Mouse (Mus musculus): ENCODE data around the gene Mxra7.
"Not testable (repeated sequence)": the region's sequence is repeated elsewhere in the genome, so short reads cannot be mapped to it uniquely, and the experiment has no call there.

Mxra7 gene

DNA sequence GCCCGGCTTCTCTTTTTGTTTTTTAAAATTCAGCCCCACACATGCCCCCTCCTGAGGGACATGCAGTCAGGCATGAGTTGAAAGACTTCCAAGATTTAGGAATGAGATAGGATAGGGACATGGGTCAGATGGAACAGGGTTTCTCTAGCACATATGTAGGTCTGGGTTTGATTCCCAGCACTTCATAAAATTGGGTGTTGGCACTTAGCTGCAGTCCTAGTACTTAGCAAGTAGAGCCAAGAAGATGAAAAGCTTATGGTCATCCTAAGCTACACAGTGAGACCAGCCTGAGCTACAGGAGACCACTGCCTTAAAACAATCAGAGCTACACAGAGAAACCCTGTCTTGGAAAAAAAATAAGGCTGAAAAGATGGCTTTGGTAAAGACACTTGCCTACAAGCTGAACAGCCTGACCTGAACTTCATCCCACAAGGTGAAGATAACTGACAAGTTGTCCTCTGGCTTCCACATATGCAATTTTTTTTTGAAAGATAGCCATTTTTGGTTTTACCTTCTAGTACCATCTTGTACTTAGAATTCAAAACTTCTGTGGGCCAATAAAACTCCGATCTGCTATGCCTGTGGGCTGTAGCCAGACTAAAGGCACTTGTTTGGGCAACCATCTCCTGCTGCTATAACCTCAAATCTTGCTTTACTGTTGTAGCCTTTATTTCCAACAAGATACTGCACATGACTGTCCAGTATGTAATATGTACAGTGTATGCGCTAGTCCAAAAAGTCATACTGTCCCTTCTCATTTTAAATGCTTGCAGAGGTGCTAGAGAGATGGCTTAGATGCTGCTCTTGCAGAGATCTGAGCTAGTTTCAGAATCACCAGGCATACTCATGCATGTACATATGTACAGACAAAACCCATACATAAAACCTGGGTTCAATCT, 19.6 kb upstream of the Mxra7 start:
- DNase-seq (ENCODE audit: low read depth, low spot score): no peak

DNA sequence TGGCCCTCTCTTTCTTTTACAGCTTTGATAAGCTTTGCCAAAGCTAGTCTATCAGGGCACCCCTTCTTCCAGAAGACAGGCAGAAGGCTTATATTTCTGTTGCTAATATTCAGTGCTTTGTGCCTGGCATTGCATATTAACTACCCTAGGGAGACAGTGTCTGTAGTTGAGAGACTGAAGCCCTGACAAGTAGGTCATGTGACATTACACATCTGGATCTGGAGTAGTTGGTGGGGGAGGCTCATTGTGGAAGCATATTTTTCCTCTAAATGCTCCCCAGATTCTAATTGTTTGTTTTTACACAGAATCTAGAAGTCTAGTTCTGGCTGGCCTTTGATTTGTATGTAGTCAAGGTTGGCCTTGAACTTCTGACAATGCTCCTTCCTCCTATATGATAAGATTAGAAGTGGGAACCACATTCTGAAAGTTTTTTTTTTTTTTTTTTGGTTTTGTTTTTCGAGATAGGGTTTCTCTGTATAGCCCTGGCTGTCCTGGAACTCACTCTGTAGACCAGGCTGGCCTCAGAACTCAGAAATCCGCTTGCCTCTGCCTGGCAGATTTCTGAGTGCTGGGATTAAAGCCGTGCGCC, 18.8 kb upstream of the Mxra7 start:
- DNase-seq (ENCODE audit: low read depth, low spot score): no peak

DNA sequence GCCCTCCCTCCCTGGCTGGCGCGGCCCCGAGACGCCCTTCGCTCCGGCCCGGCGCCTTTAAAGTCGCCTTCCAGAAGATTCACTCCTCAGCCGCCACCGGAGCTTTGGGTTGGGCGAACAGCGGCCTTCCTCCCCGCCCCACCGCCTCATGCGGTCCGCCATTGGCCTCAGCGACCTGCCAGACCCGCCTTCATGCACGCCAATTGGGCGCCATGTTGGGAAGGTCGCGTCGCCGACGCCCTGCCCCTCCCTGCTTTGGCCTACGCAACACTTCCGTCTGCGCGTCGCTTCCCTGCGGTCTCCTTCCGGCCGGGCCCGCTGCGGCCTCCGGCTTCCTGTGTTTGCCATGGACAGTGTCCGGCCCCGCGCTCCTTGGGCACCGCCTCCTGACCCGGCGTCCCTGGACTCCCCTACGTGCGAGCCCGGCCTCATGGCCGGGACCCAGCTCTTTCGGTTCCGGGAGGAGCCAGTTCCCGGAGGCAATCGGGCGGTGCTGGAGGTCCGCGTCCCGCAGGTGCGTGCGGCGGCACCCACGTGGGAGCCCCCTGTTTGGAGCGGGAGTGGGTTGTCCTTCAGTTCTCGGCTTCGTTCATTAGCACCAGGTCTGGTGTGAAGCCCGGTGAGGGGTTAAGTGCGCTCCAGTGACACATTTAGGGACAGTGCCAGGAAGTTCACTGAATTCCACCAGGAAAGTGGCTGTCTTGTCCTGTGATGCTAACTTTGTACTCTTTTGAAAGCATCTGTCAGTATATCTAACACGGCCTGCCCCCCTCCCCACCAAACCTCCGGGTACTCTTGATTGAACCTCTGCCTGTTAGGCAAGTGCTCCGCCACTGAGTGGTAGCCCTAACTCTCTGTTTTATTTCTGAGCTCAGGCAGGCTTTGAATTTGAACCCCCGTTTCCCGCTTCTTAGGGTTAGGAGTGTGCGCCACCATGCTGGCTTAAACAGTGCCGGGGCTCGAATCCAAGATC, 15.7 kb upstream of the Mxra7 start, which contains the start of the genes Mettl23 and Jmjd6:
Gene Mettl23 (plus strand): TSS at position 18 of the 973 bp plus-strand sequence.
Gene Jmjd6 (minus strand): TSS at position 189 of the 973 bp plus-strand sequence.
- DNase-seq (ENCODE audit: low read depth, low spot score): peak; percentile 98

DNA sequence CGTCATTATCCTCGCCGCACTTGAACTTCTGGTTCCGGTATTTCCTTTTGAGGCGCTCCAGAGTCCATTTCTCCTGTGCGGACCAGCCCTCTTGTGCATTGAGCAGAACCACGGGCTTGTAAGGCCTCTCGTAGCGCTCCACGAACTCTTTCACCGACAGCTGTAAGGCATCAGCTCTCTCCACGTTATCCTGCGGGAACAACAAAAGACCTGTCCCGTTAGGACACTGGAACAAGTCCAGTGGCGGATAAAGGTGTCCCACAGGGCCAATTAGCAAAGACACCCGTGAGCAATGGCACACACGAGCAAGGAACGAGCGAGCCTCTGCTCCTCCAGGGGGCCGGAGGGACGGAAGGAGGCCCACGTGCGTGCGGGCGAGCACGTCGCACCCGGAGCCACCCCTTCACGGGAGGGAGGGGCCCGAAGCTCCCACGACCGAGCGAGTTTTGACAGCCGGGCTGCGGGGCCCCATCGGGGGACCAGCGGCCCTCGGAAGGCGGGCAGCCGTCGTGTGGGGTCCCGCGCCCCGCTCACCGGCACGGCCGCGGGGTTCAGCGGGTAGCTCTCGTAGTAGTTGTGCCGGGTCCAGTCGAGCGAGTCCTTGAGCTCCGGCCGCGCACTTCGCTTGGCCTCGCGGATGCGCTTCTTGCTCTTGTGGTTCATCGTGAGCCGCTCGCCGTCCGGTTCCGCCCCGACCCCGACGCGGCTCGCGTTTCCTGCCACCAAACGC, 14.8 kb upstream of the Mxra7 start:
- no peak for DNase-seq (ENCODE audit: low read depth, low spot score)

DNA sequence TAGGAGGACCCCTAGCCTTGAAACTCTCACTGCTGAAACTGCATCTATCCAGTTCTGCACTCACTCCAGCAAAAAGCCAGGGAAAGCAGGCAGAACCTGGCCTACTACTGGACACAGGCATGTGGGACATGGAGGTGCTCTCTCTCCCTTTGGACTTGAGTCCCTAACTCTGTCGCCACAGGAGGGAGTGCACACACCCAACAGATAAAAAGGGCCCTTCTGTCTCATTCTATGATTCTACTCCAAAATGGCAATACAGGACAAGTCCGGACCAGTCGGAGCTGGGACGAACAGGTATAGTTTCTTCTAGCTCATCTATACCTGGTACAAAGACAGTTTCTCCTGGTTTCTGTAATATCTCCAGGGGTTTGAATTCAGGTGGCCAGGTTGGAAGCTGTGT, 12.9 kb upstream of the Mxra7 start:
- DNase-seq (ENCODE audit: low read depth, low spot score): no peak

DNA sequence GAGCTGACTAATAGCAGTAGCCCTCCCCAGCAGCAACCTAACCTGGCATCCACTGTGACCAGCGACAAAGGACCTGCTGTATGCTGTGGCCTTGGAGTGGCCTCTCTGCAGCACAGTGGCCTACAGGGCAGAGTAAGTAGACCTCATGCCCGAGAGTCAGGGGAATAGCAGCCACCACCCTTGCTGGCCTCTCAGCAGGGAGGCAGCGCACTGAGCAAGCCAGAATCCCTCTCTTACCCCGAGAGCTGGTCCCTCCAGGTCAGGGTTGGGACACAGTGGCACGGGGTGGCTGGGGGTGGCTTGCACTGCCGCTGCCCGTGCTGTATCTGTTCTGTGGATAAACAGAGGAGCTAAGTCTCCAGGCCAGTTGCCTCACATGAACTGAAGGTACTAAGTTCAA, 11.8 kb upstream of the Mxra7 start:
- DNase-seq (ENCODE audit: low read depth, low spot score): no peak

DNA sequence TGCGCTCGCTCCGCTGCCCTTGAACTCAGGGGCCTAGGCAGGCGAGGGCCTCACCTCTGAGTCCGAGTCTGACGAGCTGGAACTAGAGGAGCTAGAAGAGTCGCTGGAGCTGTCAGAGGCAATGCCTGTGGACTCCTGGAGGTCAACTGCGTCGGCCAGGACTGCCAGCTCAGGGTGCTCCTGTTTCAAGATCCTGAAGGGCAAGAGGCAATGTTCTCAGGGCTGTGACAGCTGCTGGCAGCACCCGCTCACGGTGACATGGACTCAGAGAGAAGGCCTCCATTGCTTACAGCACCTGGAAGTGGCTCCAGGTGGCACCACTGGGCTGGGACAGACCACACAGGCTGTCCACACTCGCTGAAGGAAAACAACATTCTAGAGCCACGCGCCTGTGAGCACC, 11.1 kb upstream of the Mxra7 start:
- no peak for DNase-seq (ENCODE audit: low read depth, low spot score)

DNA sequence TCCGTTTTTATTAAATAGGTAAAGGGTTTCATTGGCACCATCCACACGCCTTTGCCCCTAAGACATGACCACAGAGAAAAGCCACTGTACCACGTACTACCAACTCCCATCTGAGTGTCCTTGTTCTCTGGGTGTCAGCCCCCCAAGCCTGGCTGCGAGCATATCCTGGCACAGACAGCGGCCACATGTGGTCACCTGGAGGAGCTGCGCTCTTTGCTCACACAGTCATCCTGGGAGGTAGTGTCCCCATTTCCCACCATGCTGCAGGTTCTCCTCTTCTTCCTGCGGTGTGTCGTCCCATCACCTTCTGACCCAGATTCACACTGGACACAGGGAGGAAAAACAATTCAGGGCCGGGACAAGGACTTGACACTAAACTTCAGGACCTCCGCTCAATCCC, 9.6 kb upstream of the Mxra7 start:
- DNase-seq (ENCODE audit: low read depth, low spot score): no peak

DNA sequence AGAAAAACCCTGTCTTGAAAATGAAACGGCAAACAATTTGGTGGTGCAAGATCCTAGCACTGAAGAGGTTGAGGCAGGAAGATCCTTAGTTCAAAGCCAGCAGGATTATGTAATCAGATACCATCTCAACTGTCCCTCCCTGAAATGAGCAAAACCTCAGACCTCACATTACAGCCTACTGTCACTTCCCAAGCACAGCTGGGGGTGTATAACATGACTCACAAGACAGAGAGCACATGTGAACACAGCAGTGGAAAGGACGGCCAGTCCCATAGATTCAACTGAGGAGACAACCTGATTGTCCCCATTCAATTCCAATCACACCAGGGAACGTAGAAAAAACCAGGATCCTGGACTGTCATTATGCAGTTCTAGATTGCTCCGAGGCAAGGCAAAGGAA, 8.4 kb upstream of the Mxra7 start:
- DNase-seq (ENCODE audit: low read depth, low spot score): no peak

DNA sequence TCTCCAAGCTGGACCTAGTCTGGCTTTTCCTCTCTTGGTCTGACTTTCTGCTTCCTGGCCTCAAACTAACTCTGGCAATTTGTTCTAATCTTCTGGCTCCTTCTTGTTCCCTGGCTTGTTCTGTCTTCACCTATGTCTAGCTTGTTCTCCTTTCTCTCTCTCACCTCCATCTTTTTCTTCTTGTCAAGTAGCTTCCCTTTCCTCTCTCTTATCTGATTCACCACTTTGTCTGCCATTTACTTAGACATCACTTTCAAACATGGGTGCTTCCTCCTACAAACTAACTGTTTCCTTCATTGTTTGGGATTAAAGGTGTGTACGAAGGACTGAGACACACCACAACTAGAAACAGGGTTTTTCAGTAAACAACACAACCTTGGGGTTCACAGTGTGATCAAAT, 7.1 kb upstream of the Mxra7 start:
- no peak for DNase-seq (ENCODE audit: low read depth, low spot score)

DNA sequence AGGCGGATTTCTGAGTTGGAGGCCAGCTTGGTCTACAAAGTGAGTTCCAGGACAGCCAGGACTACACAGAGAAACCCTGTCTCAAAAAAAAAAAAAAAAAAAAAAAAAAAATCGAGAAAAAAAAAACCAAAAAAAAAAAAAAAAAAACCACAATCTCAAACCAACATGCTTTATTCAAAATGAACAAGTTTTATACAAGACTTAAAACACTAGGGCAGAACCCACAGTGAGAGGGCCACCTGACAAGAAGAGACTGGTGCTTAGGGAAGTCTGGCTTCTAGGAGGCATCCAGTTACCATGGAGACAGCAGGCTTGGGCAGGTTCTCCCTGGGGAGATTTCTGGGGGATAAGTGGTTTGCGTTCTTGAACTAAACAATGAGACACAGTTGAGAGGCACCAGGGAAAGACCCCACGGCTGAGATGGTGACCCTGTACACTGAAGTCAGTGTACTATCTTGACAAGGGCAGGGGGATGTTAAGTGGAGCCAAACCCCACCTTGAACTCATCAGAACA, 4.4 kb upstream of the Mxra7 start:
- no peak for DNase-seq (ENCODE audit: low read depth, low spot score)

DNA sequence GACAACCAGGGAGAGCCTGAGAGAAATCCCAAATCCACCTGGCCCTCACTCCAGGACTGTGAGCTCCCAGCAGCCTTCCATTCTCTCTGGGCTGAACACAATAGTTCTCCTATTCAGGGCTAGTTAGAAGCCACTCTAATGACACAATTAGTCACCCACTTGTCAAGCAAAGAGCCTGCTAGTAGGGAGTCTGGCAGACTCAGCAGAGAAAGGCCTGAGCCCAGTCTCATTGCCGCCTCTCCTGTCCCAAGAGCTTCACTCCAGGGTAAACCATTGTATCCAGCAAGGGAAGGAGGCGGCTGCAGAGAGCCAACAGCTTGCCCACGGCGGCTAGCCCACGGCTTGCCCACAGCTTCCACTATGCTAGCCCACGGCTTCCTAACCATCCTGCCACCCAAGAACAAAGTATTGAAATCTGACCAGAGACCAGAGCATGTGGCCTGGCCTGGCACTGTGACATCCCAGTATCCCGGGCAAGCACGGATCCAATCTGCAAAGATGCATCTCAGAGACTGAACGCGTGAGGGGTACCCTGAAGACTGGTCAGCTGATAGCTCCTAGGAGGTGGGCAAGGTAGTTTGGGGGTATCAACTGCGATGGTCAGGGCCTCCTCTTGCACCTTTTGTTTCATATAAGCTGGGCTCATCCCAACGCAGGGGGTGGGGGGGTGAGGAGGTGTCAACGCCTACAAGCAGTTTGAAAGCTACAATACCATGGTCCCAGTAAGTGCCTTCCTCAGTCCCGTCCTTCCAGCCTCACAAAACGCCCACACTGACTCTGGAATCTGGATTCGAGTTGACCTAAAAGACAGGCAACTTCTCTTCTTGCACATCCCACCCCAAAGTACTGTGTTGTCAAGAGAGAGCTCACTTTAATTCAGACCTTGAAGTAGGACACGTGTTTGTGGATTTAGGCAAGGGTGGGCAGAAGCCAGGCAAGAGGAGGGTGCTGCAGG, 1.0 kb downstream of the Mxra7 start:
- no peak for DNase-seq (ENCODE audit: low read depth, low spot score)

DNA sequence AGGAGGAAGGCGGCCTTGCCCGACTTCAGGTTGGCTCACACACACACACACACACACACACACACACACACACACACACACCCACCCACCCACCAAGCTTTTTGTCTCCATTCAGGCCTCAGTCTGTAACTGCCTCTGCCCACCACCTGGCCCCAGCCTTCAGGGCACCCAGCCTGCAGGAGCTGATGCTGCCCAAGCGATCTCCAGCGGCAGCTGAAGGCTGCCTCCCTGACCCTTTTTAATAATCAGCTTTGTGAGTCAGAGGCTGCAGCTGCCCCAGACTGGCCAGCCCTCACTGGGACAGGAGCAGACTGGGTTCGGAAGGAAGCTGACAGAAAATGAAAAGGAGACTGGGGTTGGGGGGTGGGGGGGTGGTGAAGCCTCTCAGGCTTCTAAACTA, 2.6 kb downstream of the Mxra7 start:
- DNase-seq (ENCODE audit: low read depth, low spot score): no peak

DNA sequence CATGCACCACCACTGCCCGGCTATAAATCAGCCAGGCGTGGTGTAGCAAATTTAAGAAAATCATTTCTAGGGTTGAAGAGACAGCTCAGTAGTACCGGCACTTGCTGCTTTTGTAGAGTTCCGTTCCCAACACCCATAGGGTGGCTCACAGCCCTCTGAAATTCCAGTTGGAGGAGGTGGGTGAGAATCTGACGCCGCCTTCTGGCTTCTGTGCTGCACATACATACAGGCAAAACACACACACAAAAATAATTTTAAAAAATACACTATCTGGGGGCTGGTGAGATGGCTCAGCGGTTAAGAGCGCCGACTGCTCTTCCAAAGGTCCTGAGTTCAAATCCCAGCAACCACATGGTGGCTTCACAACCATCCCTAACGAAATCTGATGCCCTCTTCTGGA, 4.0 kb downstream of the Mxra7 start:
- not testable (repeated sequence) for DNase-seq (ENCODE audit: low read depth, low spot score)

DNA sequence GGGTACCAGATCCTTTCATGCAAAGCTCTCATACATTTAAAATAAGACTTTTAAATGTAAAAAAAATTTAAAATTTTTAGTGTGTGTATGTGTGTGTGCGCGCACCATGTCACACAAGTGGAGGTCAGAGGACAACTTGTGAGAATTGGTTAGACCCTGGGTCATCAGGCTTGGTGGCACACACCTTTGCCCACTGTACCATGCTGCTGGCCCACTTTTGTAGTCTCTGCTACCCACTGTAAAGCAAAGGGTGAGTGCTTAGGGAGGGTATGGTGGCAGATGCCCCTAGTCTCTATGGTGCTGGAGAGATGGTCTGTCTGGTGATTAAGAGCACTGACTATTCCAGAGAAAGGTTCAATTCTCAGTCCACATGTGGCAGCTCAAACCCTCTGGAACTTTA, 4.6 kb downstream of the Mxra7 start:
- no peak for DNase-seq (ENCODE audit: low read depth, low spot score)

DNA sequence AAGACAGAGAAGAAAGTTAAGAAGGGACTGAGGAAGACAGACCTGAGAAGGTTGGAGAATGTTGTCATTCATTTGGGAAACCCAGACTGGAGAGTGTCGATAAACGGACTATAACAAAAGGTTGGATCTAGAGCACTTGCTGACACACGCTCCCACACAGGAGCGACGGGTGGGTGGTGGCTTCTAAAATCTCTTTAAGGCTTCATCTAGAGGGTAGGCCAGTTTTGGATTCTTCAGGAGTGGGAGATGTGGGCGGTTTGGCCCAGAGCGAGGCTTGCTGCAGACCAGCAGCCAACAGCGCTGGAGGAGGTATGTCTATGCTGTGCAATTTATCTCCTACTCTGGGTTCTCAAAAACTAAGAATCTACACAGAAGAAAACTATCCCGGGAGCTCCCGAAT, 5.2 kb downstream of the Mxra7 start:
- no peak for DNase-seq (ENCODE audit: low read depth, low spot score)

DNA sequence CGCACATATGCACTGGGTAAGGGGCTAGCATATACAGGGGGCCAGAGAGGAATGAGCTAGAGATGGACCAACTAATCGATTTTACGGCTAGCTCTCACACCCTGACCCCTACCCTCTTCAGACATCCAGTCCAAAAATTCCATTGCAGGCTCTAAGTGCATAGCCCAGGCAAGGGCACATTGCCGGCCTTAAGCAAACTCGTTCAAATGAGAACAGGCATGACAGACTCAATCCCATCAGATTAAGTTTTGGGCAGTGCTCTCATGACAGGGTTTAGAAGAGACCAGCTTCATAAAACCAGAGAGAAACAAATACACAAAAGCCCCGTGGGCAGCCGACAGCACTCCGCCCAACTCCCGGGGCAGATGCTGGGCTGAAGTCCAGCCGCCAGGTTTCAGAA, 5.6 kb downstream of the Mxra7 start:
- DNase-seq (ENCODE audit: low read depth, low spot score): no peak

DNA sequence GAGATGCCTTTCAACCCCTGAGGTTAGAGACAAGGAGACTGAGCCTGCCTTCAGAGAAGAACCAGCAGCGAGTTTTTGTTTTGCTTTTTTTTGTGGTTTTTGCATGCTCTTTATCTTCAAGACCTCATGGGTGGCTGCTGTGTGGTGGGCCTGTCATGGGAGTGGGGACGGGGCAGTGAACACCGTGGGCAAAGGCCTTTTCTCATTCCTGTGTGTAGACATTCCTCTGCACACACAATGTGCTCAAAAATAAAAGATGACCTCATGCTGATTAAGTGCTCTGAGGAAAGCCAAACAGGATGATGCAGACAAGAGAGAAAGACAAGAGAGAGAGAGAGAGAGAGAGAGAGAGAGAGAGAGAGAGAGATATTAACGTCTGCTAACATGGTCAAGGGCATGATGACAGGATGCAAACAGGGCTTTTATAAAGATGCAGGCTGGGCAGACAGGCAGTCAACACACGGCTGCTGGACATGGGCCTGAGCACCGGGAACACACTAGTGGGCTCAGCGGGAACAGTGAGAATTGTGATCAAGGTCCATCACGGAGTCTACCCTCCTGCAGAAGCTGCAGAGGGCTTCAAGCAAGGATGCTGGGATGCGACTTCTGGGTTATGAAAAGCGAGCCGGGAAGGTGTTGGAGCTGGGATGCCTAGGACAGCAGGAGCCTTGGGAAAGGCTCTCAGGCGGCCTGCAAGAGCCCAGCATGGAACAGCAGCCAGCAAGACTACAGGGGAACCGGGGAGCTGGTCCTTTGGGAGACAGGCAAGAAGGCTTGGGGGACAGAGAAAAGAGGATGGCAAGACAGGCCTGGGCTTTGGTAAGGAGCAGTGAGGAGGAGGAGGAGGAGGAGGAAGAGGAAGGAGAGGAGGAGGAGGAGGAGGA, 6.5 kb downstream of the Mxra7 start:
- DNase-seq (ENCODE audit: low read depth, low spot score): no peak

Data from forelimb bud, embryonic 11.5 days (tissue).